Mouse (Mus musculus) stomach, embryonic 16.5 days (tissue): ENCODE measurements around the gene Cyfip2. TPM values are rescaled to one million over a fixed set of nuclear protein-coding genes. Genes with fewer than 3 reads are reported as not detected.

Source experiments
- ATAC-seq: fragments of 200-750 bp; cut with Nextera tagmentation; 2 replicates; pipeline ENCODE4 v1.8.0; 2017; ENCODE audit warnings: moderate number of reproducible peaks, moderate TSS enrichment; ENCODE audit not compliant: insufficient read depth, low FRiP score
- H3K27ac ChIP-seq: fragments of 300-500 bp; sonication (generic); 2 replicates; pipeline ENCODE4 v1.5.1; 2014; ENCODE audit warnings: low read length
- H3K27me3 ChIP-seq: fragments of 300-500 bp; sonication (generic); 2 replicates; pipeline ENCODE4 v1.6.1; 2014; ENCODE audit warnings: low read length, control low read depth, mixed read lengths; ENCODE audit not compliant: control insufficient read depth, insufficient read depth
- H3K36me3 ChIP-seq: fragments of 300-500 bp; sonication (generic); 2 replicates; pipeline ENCODE4 v1.6.1; 2014; ENCODE audit warnings: low read length; ENCODE audit not compliant: control insufficient read depth, insufficient read depth
- H3K4me1 ChIP-seq: fragments of 300-500 bp; sonication (generic); 2 replicates; pipeline ENCODE4 v1.6.1; 2014; ENCODE audit warnings: low read length, control low read depth, mixed read lengths; ENCODE audit not compliant: control insufficient read depth, insufficient read depth
- H3K4me2 ChIP-seq: fragments of 300-500 bp; sonication (generic); 2 replicates; pipeline ENCODE4 v1.6.1; 2014; ENCODE audit warnings: low read depth, low read length, mixed read lengths
- H3K4me3 ChIP-seq: fragments of 300-500 bp; sonication (generic); replicated peaks from 2 replicates; pipeline ENCODE4 v1.5.1; 2014; ENCODE audit warnings: mild to moderate bottlenecking, low read length
- H3K9ac ChIP-seq: fragments of 300-500 bp; sonication (generic); 2 replicates; pipeline ENCODE4 v1.6.1; 2014; ENCODE audit warnings: low read length
- H3K9me3 ChIP-seq: fragments of 300-500 bp; sonication (generic); replicated peaks from 2 replicates; pipeline ENCODE4 v1.6.1; 2016; ENCODE audit warnings: low read length, control low read depth; ENCODE audit not compliant: control insufficient read depth
- WGBS: fragments of 180-500 bp; shearing (Covaris S2); extraction: QIAGEN DNeasy Blood & Tissue Kit; methylation state at CpG from one replicate; pipeline ENCODE4 v1.1.7; 2014; 5-methylcytosine and 5-hydroxymethylcytosine counted together
- polyA plus RNA-seq: library from polyadenylated mRNA; unstranded; fragments of >200 nt; fragmentation: Nextera tagmentation; extraction: Ambion mirVana; gene quantifications from 2 replicates; pipeline ENCODE4 v1.2.1, GENCODE M21; 2015

The Cyfip2 gene
- polyA plus RNA-seq, 1 experiment from 2014 or later: 8.1 TPM

DNA sequence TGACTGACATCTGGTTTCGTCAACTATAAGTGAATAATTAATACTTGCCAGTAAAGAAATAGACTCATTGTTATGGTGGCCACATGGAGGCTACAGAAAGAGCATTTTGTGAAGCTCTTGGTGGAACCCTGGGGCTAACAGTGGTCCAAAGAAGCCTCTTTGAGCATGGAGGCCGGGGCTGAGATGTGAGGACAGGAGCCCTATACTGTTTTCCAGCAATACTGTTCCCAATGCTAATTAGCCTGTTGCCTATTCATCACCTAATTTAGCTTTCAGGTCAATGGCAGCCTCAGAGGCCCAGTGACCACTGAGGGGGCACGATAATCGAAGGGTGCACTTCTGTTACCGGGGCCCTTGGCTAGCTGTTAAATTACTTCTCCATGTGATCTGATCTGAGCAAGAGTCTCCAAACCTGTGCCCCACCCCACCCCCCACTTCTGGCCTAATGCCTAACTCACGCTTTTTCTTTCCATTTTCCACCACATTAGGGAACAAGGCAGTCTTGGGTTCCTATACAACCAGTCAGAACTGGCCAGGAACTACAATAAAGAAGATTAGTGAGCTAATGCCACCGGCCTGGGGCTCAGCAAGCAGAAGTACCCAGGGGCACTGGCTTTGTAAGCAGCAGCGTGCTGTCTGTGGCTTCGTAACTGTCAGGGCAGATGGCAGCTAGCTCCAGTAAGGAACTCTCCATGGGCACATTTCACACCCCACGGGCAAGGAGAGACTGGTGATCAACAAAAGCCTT is 2.7 kb downstream of the Cyfip2 start:
- no peak overlapping the region for H3K4me2 ChIP-seq
- no peaks in the 10 kb centered on the region for H3K27me3 ChIP-seq
- H3K9ac ChIP-seq: no peak overlapping the region
- no peak overlapping the region for H3K4me3 ChIP-seq
- no peaks in the 10 kb centered on the region for H3K36me3 ChIP-seq
- 72% methylated on average over 10 of the region's 10 CpGs for WGBS
- H3K9me3 ChIP-seq: no peaks in the 10 kb centered on the region
- no peak overlapping the region for H3K27ac ChIP-seq
- ATAC-seq: no peak
- H3K4me1 ChIP-seq: peaks cover 8% of the 10 kb centered on the region

DNA sequence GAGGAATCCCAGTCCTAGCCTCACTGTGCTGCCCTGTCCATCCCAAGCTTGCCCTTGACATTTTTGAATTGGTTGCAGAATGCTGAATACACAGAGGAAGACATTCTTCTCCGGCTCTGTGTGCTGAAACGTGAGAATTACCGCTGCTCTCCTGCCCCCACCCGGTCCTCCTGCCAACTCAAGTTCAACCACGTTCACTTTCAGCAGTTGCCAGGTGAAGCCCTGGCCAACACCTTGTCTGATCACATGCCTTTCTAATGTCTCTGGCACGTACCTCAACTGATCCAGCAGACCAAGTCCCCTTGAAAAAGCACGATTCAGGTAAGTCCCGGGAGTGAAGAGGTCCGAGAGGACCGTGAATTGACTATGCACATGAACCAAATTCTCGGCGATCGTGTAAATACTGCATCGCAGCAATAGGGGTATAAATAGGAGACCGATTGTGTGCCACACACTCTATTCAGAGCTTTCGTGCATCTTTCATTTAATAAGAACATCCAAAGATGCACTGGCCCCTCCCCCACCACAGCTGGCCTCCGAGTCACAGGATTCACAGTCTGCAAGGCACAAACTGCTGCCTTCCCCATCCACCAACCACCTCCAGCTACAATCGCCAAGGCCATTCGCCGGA is 3.4 kb downstream of the Cyfip2 start:
- no peak overlapping the region for H3K27ac ChIP-seq
- no peaks in the 10 kb centered on the region for H3K27me3 ChIP-seq
- H3K9me3 ChIP-seq: no peaks in the 10 kb centered on the region
- 76% methylated on average over 20 of the region's 20 CpGs for WGBS
- no peak overlapping the region for H3K4me3 ChIP-seq
- H3K4me2 ChIP-seq: no peak overlapping the region
- no peak for ATAC-seq
- peaks cover 8% of the 10 kb centered on the region for H3K4me1 ChIP-seq
- H3K36me3 ChIP-seq: no peaks in the 10 kb centered on the region
- no peak overlapping the region for H3K9ac ChIP-seq

DNA sequence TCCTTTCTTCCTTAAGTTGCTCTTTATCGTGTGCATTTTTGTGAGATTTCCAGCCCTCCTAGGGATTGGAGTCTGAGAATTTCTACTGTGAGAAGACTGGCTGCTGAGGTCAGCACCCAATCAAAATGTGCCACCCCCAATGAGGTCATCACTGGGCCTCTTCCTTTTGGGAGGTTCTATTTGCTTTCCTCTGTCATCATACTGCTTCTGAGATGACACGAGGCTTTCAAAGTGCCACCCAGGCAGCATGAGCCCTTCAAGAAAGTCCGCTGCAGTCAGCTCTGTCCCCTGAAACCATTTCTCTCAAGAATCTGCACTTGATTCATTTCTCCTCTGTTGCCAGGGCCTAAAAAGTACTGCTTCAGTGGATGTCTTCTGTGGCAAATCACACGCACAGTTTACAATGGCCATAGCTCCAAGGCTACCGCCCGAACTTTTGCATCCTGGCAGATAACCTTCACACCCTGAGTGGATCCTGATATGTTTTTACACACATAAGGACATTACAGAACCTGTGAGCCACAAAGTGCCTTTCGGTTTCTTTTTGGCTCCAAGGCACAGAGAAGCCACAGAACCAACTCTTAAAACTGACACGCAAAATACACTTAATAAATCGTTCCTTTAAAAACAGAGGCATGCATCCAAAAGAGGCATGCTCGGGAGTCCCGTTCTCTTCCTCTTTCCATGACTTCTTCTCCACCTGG is 4.2 kb downstream of the Cyfip2 start:
- no peaks in the 10 kb centered on the region for H3K9me3 ChIP-seq
- no peak overlapping the region for H3K9ac ChIP-seq
- no peak overlapping the region for H3K27ac ChIP-seq
- H3K4me2 ChIP-seq: no peak overlapping the region
- 86% methylated on average over 11 of the region's 11 CpGs for WGBS
- peaks cover 8% of the 10 kb centered on the region for H3K4me1 ChIP-seq
- H3K36me3 ChIP-seq: no peaks in the 10 kb centered on the region
- ATAC-seq: no peak
- H3K27me3 ChIP-seq: no peaks in the 10 kb centered on the region
- no peak overlapping the region for H3K4me3 ChIP-seq

DNA sequence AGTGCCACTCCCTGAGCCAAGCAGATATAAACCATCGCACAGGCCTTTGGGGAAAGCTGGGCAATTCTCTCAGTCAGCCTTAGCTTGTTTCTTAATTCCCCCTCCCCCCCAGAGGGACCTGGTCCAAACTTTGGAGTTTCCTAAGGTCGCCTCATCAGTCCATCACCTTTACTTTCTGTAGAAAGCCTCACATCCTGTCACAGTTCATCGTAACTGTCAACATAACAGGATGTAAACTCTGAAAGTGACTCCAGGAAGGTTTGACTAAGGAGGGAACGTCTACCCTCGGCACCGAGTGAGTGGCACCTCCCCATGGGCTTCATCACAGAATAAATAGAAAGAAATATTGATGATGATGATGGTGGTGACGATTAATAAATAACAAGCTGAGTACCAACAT is 4.9 kb downstream of the Cyfip2 start:
- Histone ChIP-seq H3K36me3 (no peaks in the 10 kb centered on the region), H3K27ac (no peak overlapping the region), H3K9ac (no peak overlapping the region), H3K4me3 (no peak overlapping the region), H3K27me3 (no peaks in the 10 kb centered on the region), H3K4me1 (peaks cover 8% of the 10 kb centered on the region), H3K4me2 (no peak overlapping the region), H3K9me3 (no peaks in the 10 kb centered on the region)
- no peak for ATAC-seq
- whole genome bisulfite sequencing: 81% methylated on average over 7 of the region's 7 CpGs

DNA sequence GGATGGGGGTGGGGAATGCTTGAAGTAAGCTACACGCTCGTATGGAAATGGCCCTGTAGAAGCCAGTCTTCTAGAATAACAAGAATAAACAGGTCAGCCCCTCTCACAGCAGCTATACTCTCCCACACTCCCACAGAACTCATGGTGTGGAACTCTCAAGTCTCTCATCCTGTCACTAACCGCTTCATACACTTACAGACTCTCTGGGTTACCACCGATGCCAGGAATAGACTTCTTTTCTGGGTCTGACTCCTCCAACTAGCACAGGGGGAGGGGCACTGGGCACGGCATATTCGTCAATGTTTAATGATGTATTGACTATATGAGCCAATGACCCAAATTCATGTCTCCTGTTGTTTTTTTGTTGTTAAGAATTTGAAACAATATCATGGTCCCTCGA is 5.9 kb downstream of the Cyfip2 start:
- Histone ChIP-seq H3K27ac (no peak overlapping the region), H3K9ac (no peak overlapping the region), H3K36me3 (no peaks in the 10 kb centered on the region), H3K27me3 (no peaks in the 10 kb centered on the region), H3K4me2 (no peak overlapping the region), H3K4me3 (no peak overlapping the region), H3K4me1 (peaks cover 7% of the 10 kb centered on the region), H3K9me3 (no peaks in the 10 kb centered on the region)
- no peak for ATAC-seq
- WGBS: 84% methylated on average over 7 of the region's 7 CpGs

DNA sequence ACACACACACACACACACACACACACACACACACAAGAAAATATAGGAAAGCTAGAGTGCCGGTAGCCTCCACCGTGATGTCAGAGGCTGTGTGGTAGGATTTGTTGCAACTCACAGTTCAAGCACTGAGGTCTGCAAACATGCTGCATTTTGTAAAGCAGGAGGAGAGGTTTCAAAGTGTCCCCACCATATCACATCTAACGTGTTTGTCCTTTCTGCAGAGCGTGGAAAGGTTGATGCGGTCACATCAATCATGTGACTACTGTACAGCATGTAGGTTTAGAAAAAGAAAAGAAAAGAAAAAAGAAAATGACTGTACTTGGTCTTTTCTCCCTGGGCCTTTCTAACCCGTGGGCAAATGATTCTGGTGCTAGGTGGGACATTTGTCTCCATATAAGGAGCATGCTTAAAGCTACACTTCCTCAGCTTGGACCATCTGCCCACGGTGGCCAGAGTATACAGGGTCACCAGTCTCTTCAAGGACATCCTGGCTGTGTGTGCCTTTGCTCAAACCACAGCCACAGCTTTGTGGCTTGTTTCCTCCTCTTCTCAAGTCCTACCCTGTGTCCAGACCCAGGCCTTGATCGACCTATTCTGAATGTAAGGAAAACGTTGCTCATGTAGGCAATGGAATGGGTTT is 6.7 kb downstream of the Cyfip2 start:
- H3K27me3 ChIP-seq: no peaks in the 10 kb centered on the region
- no peaks in the 10 kb centered on the region for H3K9me3 ChIP-seq
- H3K9ac ChIP-seq: no peak overlapping the region
- no peaks in the 10 kb centered on the region for H3K36me3 ChIP-seq
- no peaks in the 10 kb centered on the region for H3K4me1 ChIP-seq
- 74% methylated on average over 9 of the region's 9 CpGs for WGBS
- H3K27ac ChIP-seq: no peak overlapping the region
- no peak overlapping the region for H3K4me2 ChIP-seq
- H3K4me3 ChIP-seq: no peak overlapping the region
- no peak for ATAC-seq

DNA sequence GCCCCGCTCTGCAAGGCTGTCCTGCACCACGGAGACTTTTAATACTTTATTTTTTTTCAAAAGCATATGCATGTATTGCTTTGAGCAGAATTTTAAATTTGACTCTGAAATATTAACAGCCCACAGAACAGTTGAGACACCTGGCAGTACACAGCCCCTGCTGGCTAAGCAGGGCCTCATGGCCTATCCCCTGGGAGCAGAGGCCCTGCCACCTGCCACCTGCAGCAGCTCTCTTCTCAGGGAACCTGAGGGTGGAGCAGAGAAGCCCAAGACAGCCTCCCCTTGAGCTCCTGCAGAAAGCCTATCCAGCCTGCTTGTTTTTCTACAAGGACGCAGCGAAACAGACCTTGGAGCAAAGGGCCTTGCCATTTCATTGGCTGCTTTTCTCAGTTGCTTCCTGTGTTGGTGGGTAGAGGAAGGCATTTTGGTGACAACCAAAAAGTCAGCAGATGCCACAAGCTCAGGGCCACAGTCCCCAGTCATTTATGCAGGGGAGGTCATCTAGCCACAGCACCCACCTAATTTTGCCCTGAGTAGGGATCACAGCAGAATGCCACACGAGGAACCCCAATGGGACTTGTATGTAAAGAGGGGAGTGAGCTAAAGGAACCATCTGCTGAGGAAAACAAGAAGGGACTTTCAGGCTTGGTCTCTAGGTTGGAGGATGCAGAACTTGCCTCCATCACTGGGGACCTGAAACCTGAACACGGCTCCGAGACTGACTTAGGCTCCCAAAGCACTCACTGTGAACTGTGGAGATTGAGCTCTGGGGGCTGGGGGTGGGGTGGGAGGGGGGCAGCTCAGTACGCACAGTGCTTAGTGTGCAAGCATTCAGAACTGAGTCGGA is 7.6 kb downstream of the Cyfip2 start:
- H3K36me3 ChIP-seq: no peaks in the 10 kb centered on the region
- WGBS: 80% methylated on average over 9 of the region's 9 CpGs
- no peak overlapping the region for H3K27ac ChIP-seq
- ATAC-seq: no peak
- H3K4me3 ChIP-seq: no peak overlapping the region
- H3K9ac ChIP-seq: no peak overlapping the region
- H3K9me3 ChIP-seq: no peaks in the 10 kb centered on the region
- H3K27me3 ChIP-seq: no peaks in the 10 kb centered on the region
- H3K4me1 ChIP-seq: no peaks in the 10 kb centered on the region
- no peak overlapping the region for H3K4me2 ChIP-seq

DNA sequence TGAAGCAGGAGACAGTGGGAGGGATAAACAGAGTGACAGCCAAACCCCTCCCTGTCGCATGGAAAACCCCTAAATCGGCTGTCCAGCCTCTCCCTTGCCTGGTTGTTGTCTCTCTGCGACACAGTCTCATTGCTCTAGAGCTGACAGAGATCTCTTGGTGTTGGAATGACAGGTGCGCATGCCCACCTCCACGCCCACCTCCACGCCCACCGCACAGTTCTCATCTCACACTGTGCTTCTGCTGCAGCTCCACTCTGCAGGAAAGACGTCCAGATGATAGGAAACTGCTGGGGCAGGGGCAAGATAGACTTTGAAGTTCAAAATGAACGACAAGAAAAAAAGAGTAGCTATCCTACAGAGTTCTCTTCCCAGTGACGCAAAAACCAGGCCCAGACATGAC is 8.6 kb downstream of the Cyfip2 start:
- WGBS: 72% methylated on average over 10 of the region's 10 CpGs
- ATAC-seq: no peak
- Histone ChIP-seq H3K4me2 (no peak overlapping the region), H3K4me1 (0 out of 2 replicates have a peak, but pooled peaks cover 4% of the 10 kb centered on the region), H3K4me3 (no peak overlapping the region), H3K9ac (no peak overlapping the region), H3K27ac (no peak overlapping the region), H3K36me3 (no peaks in the 10 kb centered on the region), H3K27me3 (no peaks in the 10 kb centered on the region), H3K9me3 (no peaks in the 10 kb centered on the region)
